Mouse (Mus musculus): ENCODE measurements around the gene Dicer1.

DNA sequence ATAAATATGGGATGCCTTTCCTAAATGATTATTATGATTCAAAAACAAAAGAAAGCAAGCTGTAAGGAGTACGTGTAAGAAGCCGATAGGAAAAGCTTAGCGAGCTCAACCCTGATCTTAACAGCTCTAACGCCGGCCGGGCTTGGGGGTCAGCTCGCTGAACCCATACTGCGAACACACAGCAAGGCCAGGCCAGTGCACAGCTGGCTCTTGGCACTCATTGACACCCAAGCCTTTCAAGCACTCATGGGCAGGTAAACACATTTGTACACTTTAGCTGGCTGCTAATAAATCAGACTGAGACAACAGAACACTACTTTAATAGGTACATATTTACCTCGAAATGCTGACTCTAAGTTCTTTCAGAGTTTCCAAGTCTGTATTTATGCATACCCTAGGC lies 13.3 kb downstream of the Dicer1 start:
- no peak for TF ChIP-seq EP300 (optimal IDR thresholded peaks at IDR 0.05)
- TF ChIP-seq CTCF (IDR thresholded peaks at IDR 0.05; ENCODE audit: low read depth), result no peak

All from stomach, postnatal 0 days (tissue).